Mouse (Mus musculus) regulatory T cell (primary cell): ENCODE measurements at regions not wholly inside any gene's neighbourhood (a gene's known extent, or its start where the extent isn't known, plus 50 kb on each side); places are given as distances from the start of the nearest gene placed in this dataset.
"Not testable (repeated sequence)": the region's sequence is repeated elsewhere in the genome, so short reads cannot be mapped to it uniquely, and the experiment has no call there.

ENCODE experiments used
- in situ Hi-C: fragments of 300-600 bp; cut with MboI, MseI; formaldehyde crosslinking; loops from one replicate; pipeline ENCODE4 v1.15.1; 2025; ENCODE audit warnings: high pct_unique_total_duplicates

GRCm38 (mm10) chr12:20292368-20292767 lies 338.1 kb downstream of the Gm21863 start:
- in situ Hi-C loops: not testable (repeated sequence)

- in situ Hi-C loops: loop anchor here (10.0 kb wide), 1 partner anchor 227 kb away; no protein-coding TSS in a partner anchor
Measured at GRCm38 (mm10) chr12:20311951-20312849, 357.9 kb downstream of the Gm21863 start.
